Mouse (Mus musculus): ENCODE results near the gene Sdhb.

Gene Sdhb

GRCm38 (mm10) chr4:140986024-140986710, 25.2 kb downstream of the Sdhb start:
- ChIA-PET POLR2A (interaction anchor here in 2 of 4 experiments (0.6 to 1.5 kb wide), 10 partner anchors 9 to 616 kb away, joined by 3 to 5 read pairs (median 3); no protein-coding TSS in a partner anchor), CTCF (interaction anchor here (0.6 to 1.4 kb wide), 11 partner anchors 15 to 1339 kb away, joined by 3 to 6 read pairs (median 3); no protein-coding TSS in a partner anchor)

DNA sequence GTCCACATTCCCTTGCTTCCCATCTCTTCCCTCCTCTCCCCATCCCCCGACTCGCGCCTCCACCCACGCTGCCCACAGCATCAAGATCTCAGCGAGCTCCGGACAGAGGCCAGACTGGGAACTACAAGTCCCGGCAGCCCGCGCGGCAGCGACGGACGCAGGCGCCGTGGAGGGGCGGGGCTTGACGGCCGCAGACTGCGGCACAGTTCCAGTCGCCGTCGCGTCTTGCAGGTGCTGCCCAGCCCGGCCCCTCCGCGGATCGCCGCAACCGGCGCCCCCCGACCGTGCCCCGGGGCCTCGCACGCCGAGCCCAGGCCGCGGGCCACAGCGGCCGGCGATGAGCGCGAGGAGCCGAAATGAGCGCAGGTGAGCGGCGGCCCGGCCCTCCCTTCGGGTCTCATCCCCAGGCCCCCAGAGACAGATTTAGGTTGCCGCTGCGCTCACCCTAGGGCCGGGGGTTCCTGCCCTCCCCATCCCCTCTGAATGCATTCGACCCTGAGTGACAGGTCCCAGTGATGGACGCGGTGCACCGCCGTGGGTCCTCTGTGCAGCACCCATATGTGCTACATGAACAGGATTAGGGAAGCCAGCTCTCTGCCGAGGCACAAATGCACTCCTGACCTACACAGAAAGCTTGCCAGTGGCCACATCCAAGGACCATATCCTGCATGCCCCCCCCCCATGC, 25.9 kb downstream of the Sdhb start, which contains the start of gene Atp13a2:
TSS of gene Atp13a2 (plus strand) at position 163 of the 685 bp plus-strand sequence.
- CTCF ChIA-PET, result interaction anchor here (0.6 to 1.4 kb wide), 14 partner anchors 16 to 1340 kb away, joined by 3 to 13 read pairs (median 4); no protein-coding TSS in a partner anchor

DNA sequence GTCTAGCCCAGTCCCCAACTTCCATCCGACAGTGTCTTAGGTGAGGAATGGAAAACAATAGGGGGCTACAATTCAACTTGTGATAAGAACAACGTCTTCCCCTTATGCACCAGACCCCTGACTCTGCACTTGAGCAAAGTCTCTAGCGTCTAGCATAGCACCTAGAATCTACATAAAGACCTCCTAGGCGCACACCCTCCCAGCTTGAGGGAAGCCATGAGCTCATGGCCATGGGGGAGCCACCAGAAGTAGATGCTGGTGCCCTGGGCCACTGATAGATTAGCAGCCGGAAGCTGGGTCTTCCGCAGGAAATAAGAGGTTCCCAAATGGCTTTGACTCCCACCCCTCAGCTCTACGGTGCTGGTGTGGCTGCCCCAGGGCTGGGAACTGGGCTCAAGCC, 26.5 kb downstream of the Sdhb start:
- ChIA-PET POLR2A (interaction anchor here in 2 of 4 experiments (1.0 to 1.6 kb wide), 10 partner anchors 8 to 77 kb away, joined by 3 to 5 read pairs (median 4); no protein-coding TSS in a partner anchor), CTCF (interaction anchor here in 3 of 4 experiments (0.5 to 1.4 kb wide), 8 partner anchors 16 to 146 kb away, joined by 3 to 13 read pairs (median 4); no protein-coding TSS in a partner anchor)

More for the DNA sequence above, 25.9 kb downstream of the Sdhb start, which contains the start of gene Atp13a2:
- POLR2A ChIA-PET, result interaction anchor here in 3 of 4 experiments (0.6 to 1.6 kb wide), 17 partner anchors 8 to 298 kb away, joined by 3 to 5 read pairs (median 3); no protein-coding TSS in a partner anchor

DNA sequence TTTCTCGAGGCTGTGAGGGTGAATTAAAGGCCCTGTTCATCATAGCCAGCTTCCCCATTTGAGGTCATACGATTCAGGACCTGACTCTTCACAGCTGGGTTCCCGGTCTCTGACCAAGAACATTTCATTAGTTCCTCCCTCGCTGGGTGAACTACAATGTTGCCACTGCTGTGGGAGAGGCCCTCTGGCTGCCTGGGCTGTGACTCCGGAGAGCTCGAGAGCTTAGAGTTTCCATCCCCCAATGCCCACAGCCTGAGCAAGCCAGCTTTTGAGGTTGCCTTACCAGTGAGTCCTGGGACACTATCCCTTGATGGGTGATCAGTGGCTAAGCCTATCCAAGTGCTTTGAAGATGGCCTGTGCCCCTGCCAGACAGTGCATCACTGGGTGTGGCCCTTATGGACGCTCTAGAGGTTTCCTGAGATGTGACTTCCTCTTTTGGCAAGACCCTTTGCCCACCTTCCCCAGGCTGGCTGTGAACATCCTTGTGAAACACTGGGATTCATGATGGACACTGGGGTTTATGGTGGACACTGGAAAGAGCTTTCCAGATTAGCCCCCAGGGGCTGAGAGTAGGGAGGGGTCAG, 27.8 kb downstream of the Sdhb start:
- ChIA-PET CTCF (interaction anchor here in 1 of 4 experiments (0.7 kb wide), 1 partner anchor 9 kb away, joined by 3 read pairs; no protein-coding TSS in a partner anchor), POLR2A (interaction anchor here in 2 of 4 experiments (0.7 to 1.6 kb wide), 6 partner anchors 9 to 76 kb away, joined by 3 to 5 read pairs (median 3); partner anchors contain the start of gene Crocc (in 1 of the 2))

- CTCF ChIA-PET, result no interaction called here
- POLR2A ChIA-PET, result interaction anchor here in 1 of 4 experiments (1.0 kb wide), 1 partner anchor 71 kb away, joined by 3 read pairs; the partner anchor contains the start of gene Crocc
Observed at GRCm38 (mm10) chr4:140989447-140989846, 28.4 kb downstream of the Sdhb start.

GRCm38 (mm10) chr4:140992215-140992614, 31.2 kb downstream of the Sdhb start:
- POLR2A ChIA-PET, result interaction anchor here in 1 of 4 experiments (0.5 to 1.8 kb wide), 5 partner anchors 9 to 222 kb away, joined by 3 to 6 read pairs (median 3); no protein-coding TSS in a partner anchor
- CTCF ChIA-PET, result interaction anchor here in 2 of 4 experiments (0.5 to 1.5 kb wide), 3 partner anchors 12 to 372 kb away, joined by 3 to 5 read pairs (median 3); no protein-coding TSS in a partner anchor

DNA sequence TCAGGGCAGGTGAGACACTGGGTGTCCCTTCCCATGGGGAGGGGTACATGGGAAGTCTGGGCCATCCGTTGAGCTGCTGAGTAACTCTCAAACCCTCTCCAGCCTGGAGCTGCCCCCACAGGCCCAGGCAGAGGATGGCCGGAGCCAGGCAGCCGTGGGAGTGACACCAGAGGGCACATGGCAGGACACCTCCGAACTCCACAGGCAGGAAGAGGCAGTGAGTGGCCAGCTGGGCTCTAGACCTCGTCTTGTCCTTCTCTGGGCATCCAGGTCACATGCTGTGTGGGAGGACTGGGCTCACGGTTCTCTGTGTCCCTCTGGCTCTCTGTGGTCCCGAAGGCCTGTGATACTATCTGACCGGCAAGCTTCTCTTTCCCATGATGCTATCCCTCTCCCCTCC, 32.8 kb downstream of the Sdhb start:
- ChIA-PET POLR2A (interaction anchor here in 1 of 4 experiments (0.8 to 1.8 kb wide), 2 partner anchors 13 to 17 kb away, joined by 3 to 6 read pairs; no protein-coding TSS in a partner anchor), CTCF (interaction anchor here in 2 of 4 experiments (1.0 to 2.4 kb wide), 3 partner anchors 12 to 71 kb away, joined by 3 to 7 read pairs (median 5); no protein-coding TSS in a partner anchor)

DNA sequence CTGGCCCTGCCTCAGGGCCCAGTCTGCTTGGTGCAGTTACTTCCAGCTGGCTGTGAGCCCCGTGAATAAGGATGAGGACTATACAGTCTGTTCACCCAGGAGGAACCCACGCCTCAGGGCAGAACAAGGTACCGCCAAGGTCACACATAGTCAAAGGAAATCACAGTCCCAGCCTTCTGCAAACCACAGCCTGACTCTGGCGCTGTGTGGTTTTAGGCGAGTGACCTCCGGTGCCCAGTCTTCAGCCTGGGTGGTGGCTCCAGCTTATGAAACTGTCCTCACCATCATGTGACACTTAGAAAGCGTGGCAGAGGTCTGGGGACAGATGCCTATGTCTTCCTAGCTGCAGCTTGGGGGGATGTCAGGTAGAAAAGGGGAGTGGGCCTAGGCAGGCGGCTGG, 34.8 kb downstream of the Sdhb start:
- POLR2A ChIA-PET, result interaction anchor here in 3 of 4 experiments (0.5 to 1.9 kb wide), 10 partner anchors 8 to 68 kb away, joined by 3 to 10 read pairs (median 4); partner anchors contain the start of gene Atp13a2 (in 1 of the 3)
- CTCF ChIA-PET, result interaction anchor here in 2 of 4 experiments (0.6 to 1.4 kb wide), 8 partner anchors 9 to 251 kb away, joined by 3 to 4 read pairs (median 4); no protein-coding TSS in a partner anchor

- POLR2A ChIA-PET, result interaction anchor here in 2 of 4 experiments (1.2 to 1.9 kb wide), 4 partner anchors 7 to 20 kb away, joined by 3 to 7 read pairs (median 5); no protein-coding TSS in a partner anchor
- CTCF ChIA-PET, result interaction anchor here in 2 of 4 experiments (1.0 to 1.3 kb wide), 2 partner anchors 8 to 15 kb away, joined by 3 to 4 read pairs; no protein-coding TSS in a partner anchor
Observed at GRCm38 (mm10) chr4:140996812-140997211, 35.8 kb downstream of the Sdhb start.

GRCm38 (mm10) chr4:141005983-141006382, 45.0 kb downstream of the Sdhb start:
- CTCF ChIA-PET, result interaction anchor here (0.6 to 2.4 kb wide), 23 partner anchors 9 to 275 kb away, joined by 3 to 11 read pairs (median 4); no protein-coding TSS in a partner anchor
- POLR2A ChIA-PET, result interaction anchor here in 3 of 4 experiments (0.5 to 1.9 kb wide), 10 partner anchors 8 to 277 kb away, joined by 3 to 9 read pairs (median 5); no protein-coding TSS in a partner anchor

DNA sequence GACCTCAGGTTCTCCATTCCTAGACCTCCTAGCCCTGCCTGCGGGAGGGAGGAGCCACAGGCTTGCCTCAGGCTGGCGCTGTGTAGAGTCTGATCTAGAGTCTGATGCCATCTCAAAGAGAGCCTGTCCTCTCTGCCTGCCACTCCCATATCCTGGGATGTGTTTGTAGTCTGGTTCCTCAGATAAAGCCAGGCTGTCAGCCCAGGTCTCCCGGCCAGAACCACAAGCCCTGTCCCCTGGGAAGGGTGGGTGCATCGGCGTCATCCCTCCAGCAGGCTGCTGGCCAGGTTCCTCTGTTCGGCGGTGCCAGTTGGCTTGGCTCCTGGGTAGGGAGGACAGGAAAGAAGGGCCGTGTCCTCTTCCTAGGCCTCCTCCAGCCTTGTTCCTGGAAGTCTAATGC, 47.0 kb downstream of the Sdhb start:
- CTCF ChIA-PET, result no interaction called here
- POLR2A ChIA-PET, result interaction anchor here in 2 of 4 experiments (0.6 to 1.4 kb wide), 5 partner anchors 10 to 159 kb away, joined by 3 to 10 read pairs (median 4); no protein-coding TSS in a partner anchor

- CTCF ChIA-PET, result no interaction called here
- POLR2A ChIA-PET, result interaction anchor here in 2 of 4 experiments (0.9 to 5.6 kb wide), 4 partner anchors 8 to 31 kb away, joined by 3 to 66 read pairs (median 4); no protein-coding TSS in a partner anchor
Observed at GRCm38 (mm10) chr4:141010118-141010517, 49.1 kb downstream of the Sdhb start, which contains the start of gene Mfap2. Mfap2 (plus strand) TSS chr4:141010418.

GRCm38 (mm10) chr4:141010526-141010925, 49.5 kb downstream of the Sdhb start:
- ChIA-PET CTCF (interaction anchor here in 1 of 4 experiments (2.0 kb wide), 1 partner anchor 21 kb away, joined by 6 read pairs; no protein-coding TSS in a partner anchor), POLR2A (interaction anchor here in 2 of 4 experiments (0.7 to 5.6 kb wide), 7 partner anchors 9 to 38 kb away, joined by 3 to 66 read pairs (median 4); no protein-coding TSS in a partner anchor)

- ChIA-PET CTCF (interaction anchor here in 1 of 4 experiments (2.0 kb wide), 1 partner anchor 21 kb away, joined by 6 read pairs; no protein-coding TSS in a partner anchor), POLR2A (interaction anchor here in 2 of 4 experiments (0.7 to 5.6 kb wide), 9 partner anchors 9 to 208 kb away, joined by 3 to 66 read pairs (median 4); no protein-coding TSS in a partner anchor)
Observed at GRCm38 (mm10) chr4:141010941-141011429, 50.0 kb downstream of the Sdhb start.

GRCm38 (mm10) chr4:141011556-141012328, 50.7 kb downstream of the Sdhb start:
- CTCF ChIA-PET, result interaction anchor here in 3 of 4 experiments (0.6 to 2.0 kb wide), 4 partner anchors 19 to 58 kb away, joined by 3 to 6 read pairs (median 5); no protein-coding TSS in a partner anchor

DNA sequence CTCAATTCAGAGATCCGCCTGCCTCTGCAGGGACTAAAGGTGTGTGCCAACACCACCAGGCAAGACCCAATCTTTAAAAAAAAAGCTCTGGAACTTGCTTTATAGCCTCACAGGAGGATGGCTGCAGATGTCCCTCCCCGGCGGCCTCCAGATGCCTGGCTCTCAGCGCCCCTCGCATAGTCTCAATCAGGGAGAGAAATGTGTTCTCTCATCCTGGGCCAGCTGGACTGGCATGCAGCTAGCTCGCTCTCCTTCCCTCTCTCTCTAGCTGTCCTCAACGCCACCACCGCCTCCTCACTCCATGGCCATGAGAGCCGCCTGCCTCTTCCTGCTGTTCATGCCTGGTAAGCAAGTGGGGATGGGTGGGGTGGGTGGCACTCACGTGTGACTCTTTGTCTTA, 51.6 kb downstream of the Sdhb start:
- ChIA-PET POLR2A (interaction anchor here in 3 of 4 experiments (0.6 to 5.6 kb wide), 12 partner anchors 8 to 46 kb away, joined by 3 to 66 read pairs (median 3); no protein-coding TSS in a partner anchor), CTCF (interaction anchor here in 3 of 4 experiments (0.6 to 2.0 kb wide), 4 partner anchors 19 to 57 kb away, joined by 3 to 6 read pairs (median 5); no protein-coding TSS in a partner anchor)

More at GRCm38 (mm10) chr4:141011556-141012328, 50.7 kb downstream of the Sdhb start:
- POLR2A ChIA-PET, result interaction anchor here in 3 of 4 experiments (0.6 to 5.6 kb wide), 12 partner anchors 10 to 209 kb away, joined by 3 to 66 read pairs (median 3); no protein-coding TSS in a partner anchor
